13 mouse cellular contexts compared by ENCODE assay signal in the genomic region with DNA sequence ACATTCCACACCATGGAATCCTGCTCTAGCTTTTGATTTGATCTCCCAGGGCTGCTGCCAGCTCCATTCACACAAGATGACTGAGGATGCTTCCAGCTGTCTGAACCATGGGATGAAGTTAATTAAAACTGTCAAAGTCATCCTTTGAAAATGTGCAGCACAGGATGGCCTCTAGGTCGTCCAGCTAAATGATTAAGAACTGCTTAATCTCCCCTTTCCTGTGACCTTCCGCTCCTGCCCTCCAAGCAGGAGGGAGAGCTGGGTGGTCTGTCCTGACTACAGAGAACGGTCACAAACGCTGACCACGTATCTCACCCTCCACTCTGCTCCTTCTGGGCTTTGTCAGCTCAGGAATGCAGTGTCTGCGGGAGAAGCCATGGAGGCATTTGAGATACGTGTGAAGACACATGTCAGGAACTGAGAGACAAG. TPM values are rescaled to one million over a fixed set of nuclear protein-coding genes. Genes with fewer than 3 reads are reported as not detected.
A peak's percentile ranks its signal among the peaks of the same experiment; 100 is the strongest.
DNase-seq lines count a peak whose midpoint lies in the region; ATAC-seq lines count a peak whose summit lies in the region.
"Had no signal": no experiment of that assay in that cellular context is flagged by ENCODE, and none has a peak within 500 bp of the region (broad histone marks: within the 10 kb centered on the region; RNA-seq: fewer than 3 reads in every experiment).

No protein-coding gene starts in this region.

- no peaks in the 10 kb centered on the region for H3K36me3 ChIP-seq in heart, embryonic 16.5 days (ENCODE audit: control insufficient read depth, insufficient read depth)
- no peaks in the 10 kb centered on the region for H3K36me3 ChIP-seq in lung, embryonic 16.5 days (ENCODE audit: control insufficient read depth, insufficient read depth, low read length)
- no peaks in the 10 kb centered on the region for H3K36me3 ChIP-seq in embryonic facial prominence, embryonic 14.5 days (ENCODE audit: control insufficient read depth, insufficient read depth, low read length)
- H3K36me3 ChIP-seq in stomach, embryonic 14.5 days (ENCODE audit: control insufficient read depth, insufficient read depth, low read length) = no peaks in the 10 kb centered on the region

- H3K27ac ChIP-seq in heart, embryonic 16.5 days (ENCODE audit: low read length) = peak overlapping the region; percentile 45
- no peak overlapping the region for H3K27ac ChIP-seq in lung, embryonic 16.5 days (ENCODE audit: low read length)
- H3K27ac ChIP-seq in embryonic facial prominence, embryonic 14.5 days (replicated peaks; ENCODE audit: low read depth, low read length) = no peak overlapping the region
- peak overlapping the region; percentile 6; the same call in 1 of the 2 replicates for H3K27ac ChIP-seq in stomach, embryonic 14.5 days (ENCODE audit: low read length)
- H3K27ac ChIP-seq: left cerebral cortex, adult 2 months had no signal

- ATAC-seq in heart, embryonic 16.5 days (replicated peaks; ENCODE audit: extremely low read depth, insufficient read depth, low FRiP score) = peak; percentile 62
- ATAC-seq in lung, embryonic 16.5 days (ENCODE audit: low read depth) = peak; percentile 47; the same call in 1 of the 2 replicates
- peak; percentile 33; the same call in 1 of the 2 replicates for ATAC-seq in embryonic facial prominence, embryonic 14.5 days (ENCODE audit: low read depth)
- ATAC-seq in stomach, embryonic 14.5 days (ENCODE audit: insufficient number of reproducible peaks, insufficient read depth, low FRiP score, low read depth) = 0 out of 2 replicates have a peak, but pooled peaks have one; percentile 34

- intact Hi-C loops in heart, postnatal 14 days (cut with DNase I) = no loop called here

- H3K4me1 ChIP-seq in heart, embryonic 16.5 days (ENCODE audit: control insufficient read depth, insufficient read depth, low read length) = peaks cover 29% of the 10 kb centered on the region
- peaks cover 32% of the 10 kb centered on the region for H3K4me1 ChIP-seq in lung, embryonic 16.5 days (replicated peaks; ENCODE audit: control insufficient read depth, insufficient read depth, low read length)
- peaks cover 21% of the 10 kb centered on the region for H3K4me1 ChIP-seq in embryonic facial prominence, embryonic 14.5 days (ENCODE audit: control insufficient read depth, insufficient read depth, low read length)
- H3K4me1 ChIP-seq in stomach, embryonic 14.5 days (ENCODE audit: control insufficient read depth, insufficient read depth, low read length) = peaks cover 20% of the 10 kb centered on the region

- H3K4me2 ChIP-seq in heart, embryonic 16.5 days (ENCODE audit: low read depth, low read length) = peak overlapping the region; percentile 21; the same call in 1 of the 2 replicates
- no peak overlapping the region for H3K4me2 ChIP-seq in lung, embryonic 16.5 days (ENCODE audit: low read depth, low read length)
- no peak overlapping the region for H3K4me2 ChIP-seq in embryonic facial prominence, embryonic 14.5 days (ENCODE audit: low read depth, low read length)
- no peak overlapping the region for H3K4me2 ChIP-seq in stomach, embryonic 14.5 days (replicated peaks; ENCODE audit: low read depth, low read length)

- WGBS in heart, embryonic 16.5 days = 4% methylated on average over 7 of the region's 7 CpGs
- WGBS in lung, embryonic 16.5 days = 17% methylated on average over 7 of the region's 7 CpGs
- WGBS in embryonic facial prominence, embryonic 14.5 days = 10% methylated on average over 7 of the region's 7 CpGs
- 7% methylated on average over 7 of the region's 7 CpGs for WGBS in stomach, embryonic 14.5 days

- H3K4me3 ChIP-seq in heart, embryonic 16.5 days (ENCODE audit: low read length) = no peak overlapping the region
- H3K4me3 ChIP-seq in lung, embryonic 16.5 days (ENCODE audit: low read length) = no peak overlapping the region
- H3K4me3 ChIP-seq in embryonic facial prominence, embryonic 14.5 days (ENCODE audit: low read depth, low read length) = no peak overlapping the region
- H3K4me3 ChIP-seq in stomach, embryonic 14.5 days (ENCODE audit: low read depth, low read length) = no peak overlapping the region
- H3K4me3 ChIP-seq: left cerebral cortex, adult 2 months; myocyte had no signal

- DNase-seq in heart, postnatal 14 days = no peak
- DNase-seq in lung, postnatal 10 days = no peak
- peak; percentile 45 for DNase-seq in embryonic facial prominence, embryonic 14.5 days (ENCODE audit: low spot score)
- DNase-seq in spleen, adult 12 weeks (ENCODE audit: low spot score) = no peak
- no peak for DNase-seq in spleen, postnatal 4 days (ENCODE audit: low spot score in 2 of 2)
- DNase-seq: cerebellum, postnatal 14 days; lung, adult 18-20 months; right cerebral cortex, adult 18-20 months had no signal

- H3K9ac ChIP-seq in heart, embryonic 16.5 days (ENCODE audit: low read length) = no peak overlapping the region
- no peak overlapping the region for H3K9ac ChIP-seq in lung, embryonic 16.5 days (ENCODE audit: low read length)
- H3K9ac ChIP-seq in embryonic facial prominence, embryonic 14.5 days (ENCODE audit: low read depth, low read length) = 0 out of 2 replicates have a peak overlapping the region, but pooled peaks have one; percentile 15
- no peak overlapping the region for H3K9ac ChIP-seq in stomach, embryonic 14.5 days (replicated peaks; ENCODE audit: low read depth, low read length)

- H3K9me3 ChIP-seq in heart, embryonic 16.5 days (replicated peaks; ENCODE audit: control insufficient read depth, low read length) = no peaks in the 10 kb centered on the region
- H3K9me3 ChIP-seq in lung, embryonic 16.5 days (ENCODE audit: control insufficient read depth, low read length) = no peaks in the 10 kb centered on the region
- H3K9me3 ChIP-seq in embryonic facial prominence, embryonic 14.5 days (ENCODE audit: control insufficient read depth, low read length) = no peaks in the 10 kb centered on the region
- no peaks in the 10 kb centered on the region for H3K9me3 ChIP-seq in stomach, embryonic 14.5 days (ENCODE audit: control insufficient read depth, low read depth, low read length)

- no peaks in the 10 kb centered on the region for H3K27me3 ChIP-seq in heart, embryonic 16.5 days (ENCODE audit: control insufficient read depth, insufficient read depth, low read length)
- H3K27me3 ChIP-seq in lung, embryonic 16.5 days (ENCODE audit: control insufficient read depth, insufficient read depth, low read depth, low read length) = no peaks in the 10 kb centered on the region
- H3K27me3 ChIP-seq in embryonic facial prominence, embryonic 14.5 days (replicated peaks; ENCODE audit: control insufficient read depth, insufficient read depth, low read length) = no peaks in the 10 kb centered on the region
- no peaks in the 10 kb centered on the region for H3K27me3 ChIP-seq in stomach, embryonic 14.5 days (ENCODE audit: control insufficient read depth, insufficient read depth, low read length)

RNA-seq across cellular contexts. Expression of a gene that starts 26.6 kb away (rescaled TPM):
- 3.6 TPM in 2 replicates for polyA plus RNA-seq in heart, embryonic 16.5 days (2015; fragmentation: Nextera tagmentation; extraction: Ambion mirVana)
- 1 to 10 TPM; 4.5 to 5.2 TPM for total RNA-seq in heart, postnatal 14 days (2021)
- polyA plus RNA-seq in lung, embryonic 16.5 days (2015; fragmentation: Nextera tagmentation; extraction: Ambion mirVana) = 3.1 and 4.0 TPM in 2 replicates
- polyA plus RNA-seq in embryonic facial prominence, embryonic 14.5 days (2014; fragmentation: Nextera tagmentation; extraction: Ambion mirVana) = 9.8 and 10.3 TPM in 2 replicates
- polyA plus RNA-seq in stomach, embryonic 14.5 days (2014; fragmentation: Nextera tagmentation; extraction: Ambion mirVana) = 9.6 and 13.1 TPM in 2 replicates

Comparison
In these comparisons a context has a peak if more than half of its experiments do, and no peak if none do; other contexts are left out.
1. H3K27ac ChIP-seq: peak in heart, embryonic 16.5 days (single experiment) and stomach, embryonic 14.5 days (single experiment); none in lung, embryonic 16.5 days (single experiment) and embryonic facial prominence, embryonic 14.5 days (single experiment).
2. Peak in every context shown above with its lines, with median percentiles within 50 percentile points of each other: ATAC-seq.